Mouse (Mus musculus): ENCODE results near the gene Izumo1r. TPM values are rescaled to one million over a fixed set of nuclear protein-coding genes. Genes with fewer than 3 reads are reported as not detected.
"Not testable (repeated sequence)": the region's sequence is repeated elsewhere in the genome, so short reads cannot be mapped to it uniquely, and the experiment has no call there.

Izumo1r gene
- total RNA-seq, 2 experiments from 2014 or later = not detected

DNA sequence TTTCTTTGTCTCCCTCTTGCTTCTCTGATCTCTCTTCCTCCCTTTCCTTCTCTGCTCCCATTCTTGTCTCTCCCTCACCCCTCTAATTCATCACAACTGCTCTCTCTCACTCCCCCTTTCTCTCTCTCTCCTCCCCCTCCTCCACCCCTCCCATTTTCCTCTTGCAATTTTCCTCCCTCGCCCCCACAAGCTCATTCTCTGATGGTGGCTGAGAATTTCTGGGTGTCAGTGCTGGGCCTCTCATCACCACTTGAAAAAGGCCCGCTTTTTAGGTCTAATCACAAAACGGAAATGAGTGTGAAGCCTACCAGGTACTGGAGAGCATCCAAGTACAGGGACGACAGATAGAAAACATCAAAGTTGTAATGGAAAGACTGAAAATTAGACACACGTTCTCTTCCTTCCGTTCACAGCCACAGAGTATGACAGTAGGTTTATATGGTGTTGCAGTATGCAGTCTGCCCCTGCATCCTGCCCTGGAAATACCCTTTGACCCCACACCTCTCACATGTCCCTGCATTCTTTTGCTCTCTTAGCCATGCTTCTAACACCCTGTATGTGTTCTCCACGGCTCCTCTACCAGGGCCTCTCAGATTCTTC is 4.2 kb upstream of the Izumo1r start:
- DNase-seq = no peak
- intact Hi-C loops (cut with DNase I; ENCODE audit: low total_unique reads) = no loop called here

DNA sequence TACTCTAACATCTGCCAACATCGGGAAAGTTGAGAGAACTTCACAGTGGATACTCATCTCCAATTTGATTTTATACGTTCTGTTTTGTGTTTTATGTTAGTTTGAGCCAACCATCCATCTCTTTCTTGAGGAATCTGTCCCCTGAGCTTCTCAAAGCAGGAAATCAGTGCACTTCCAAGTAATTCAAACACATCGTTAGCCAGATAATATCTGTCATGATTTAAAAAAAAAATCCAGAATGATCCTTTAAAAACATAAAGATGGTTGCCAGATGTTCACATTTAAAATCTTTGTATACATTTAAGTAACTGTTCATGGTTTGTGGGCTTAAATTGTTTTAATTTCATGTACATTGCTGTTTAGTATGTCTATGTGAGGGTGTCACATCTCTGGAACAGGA is 2.2 kb upstream of the Izumo1r start:
- no peak for DNase-seq
- intact Hi-C loops (cut with DNase I; ENCODE audit: low total_unique reads) = no loop called here

DNA sequence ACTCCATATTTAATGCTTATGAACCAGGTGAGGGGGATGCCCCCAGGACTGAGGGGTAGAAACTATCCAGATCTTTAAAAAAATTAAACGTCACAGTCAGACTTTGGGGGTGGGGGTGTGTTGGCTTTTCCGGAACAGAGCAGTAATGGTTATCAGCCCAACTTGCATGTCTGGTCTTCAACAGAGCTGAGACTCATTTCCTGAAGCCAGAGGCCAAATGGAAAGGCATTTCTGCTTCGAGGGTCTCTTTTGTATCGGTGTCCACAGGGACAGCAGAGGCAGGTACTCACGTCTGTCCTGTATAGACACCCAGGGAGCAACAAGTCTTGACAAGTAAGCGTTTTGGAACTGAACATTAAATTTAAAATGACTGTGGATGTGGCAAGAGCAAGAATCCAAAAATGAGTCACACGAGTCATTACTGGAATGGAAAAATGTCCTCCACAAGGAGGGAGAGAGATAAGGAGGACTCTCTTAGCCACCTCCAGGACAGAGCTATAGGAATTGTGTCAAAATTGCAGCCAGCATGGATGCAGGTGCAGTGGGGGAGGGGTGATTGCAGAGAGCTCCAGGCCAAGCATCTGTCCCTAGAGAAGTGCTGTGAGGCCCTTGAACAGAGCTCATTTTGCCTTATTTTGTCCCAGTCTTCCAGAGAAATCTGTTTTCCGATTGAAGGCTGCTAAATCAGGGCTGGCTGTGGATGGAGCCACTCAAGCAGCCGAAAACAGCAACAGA is 1.2 kb upstream of the Izumo1r start:
- no peak for DNase-seq
- intact Hi-C loops (cut with DNase I; ENCODE audit: low total_unique reads) = no loop called here

DNA sequence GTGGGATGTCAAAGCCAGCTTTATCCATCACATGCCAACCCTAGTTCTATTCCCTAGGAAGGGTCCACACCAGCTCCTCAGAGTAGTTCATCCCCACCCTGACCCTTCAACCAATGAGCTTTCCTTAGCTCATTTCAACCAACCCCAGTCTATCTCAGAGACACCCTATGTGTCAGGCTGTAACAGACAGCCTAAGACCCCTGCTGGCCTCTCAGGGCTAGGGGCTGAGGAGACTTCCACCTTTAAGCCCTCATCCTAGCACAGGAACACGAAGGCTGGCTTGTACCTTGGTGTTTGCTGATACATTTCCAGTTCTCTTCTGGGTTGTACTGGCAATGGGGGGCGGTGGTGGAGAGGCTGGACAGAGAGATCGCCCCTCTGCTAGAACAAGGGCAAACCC is 743 bp downstream of the Izumo1r start:
- DNase-seq = no peak
- intact Hi-C loops (cut with DNase I; ENCODE audit: low total_unique reads) = no loop called here

DNA sequence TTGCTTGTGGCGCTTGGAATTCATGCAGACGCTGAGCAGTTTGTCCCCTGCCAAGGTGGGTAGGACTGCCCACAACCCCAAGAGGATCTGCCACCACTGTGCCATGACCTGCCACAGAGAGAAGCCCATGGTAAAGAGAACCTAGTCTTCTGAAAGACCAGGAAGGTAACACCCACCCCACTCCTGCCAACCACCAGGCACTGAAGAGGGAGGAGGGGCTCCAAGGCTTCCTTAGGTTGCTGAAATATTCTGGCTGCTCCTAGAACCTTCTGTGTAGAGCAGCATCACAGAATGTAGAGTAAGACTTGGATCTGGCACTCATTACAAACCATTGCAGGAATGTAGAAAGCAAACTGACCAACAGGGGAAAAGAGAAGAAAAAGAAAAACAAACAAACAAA is 1.3 kb downstream of the Izumo1r start:
- DNase-seq = no peak
- intact Hi-C loops (cut with DNase I; ENCODE audit: low total_unique reads) = no loop called here

DNA sequence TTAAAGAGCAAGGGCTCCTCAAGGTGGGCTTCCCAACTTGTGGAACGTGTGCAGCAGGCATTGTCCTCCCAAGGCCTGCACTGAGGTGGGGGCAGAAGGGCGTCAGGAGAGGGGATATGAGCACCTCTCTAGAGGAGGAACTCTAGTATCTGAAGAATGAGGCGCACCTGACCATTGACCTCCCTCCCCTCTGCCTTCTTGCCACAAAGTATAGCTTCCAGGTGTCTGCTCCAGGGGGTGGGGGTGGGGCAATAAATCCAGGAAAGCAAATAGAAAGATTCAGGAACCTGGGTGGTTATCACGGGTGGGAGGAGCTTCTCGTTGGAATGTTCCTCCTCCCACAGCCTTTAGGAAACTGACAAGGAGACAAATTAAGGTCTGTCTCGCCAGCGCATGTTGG is 2.0 kb downstream of the Izumo1r start:
- DNase-seq = no peak
- intact Hi-C loops (cut with DNase I; ENCODE audit: low total_unique reads) = no loop called here

DNA sequence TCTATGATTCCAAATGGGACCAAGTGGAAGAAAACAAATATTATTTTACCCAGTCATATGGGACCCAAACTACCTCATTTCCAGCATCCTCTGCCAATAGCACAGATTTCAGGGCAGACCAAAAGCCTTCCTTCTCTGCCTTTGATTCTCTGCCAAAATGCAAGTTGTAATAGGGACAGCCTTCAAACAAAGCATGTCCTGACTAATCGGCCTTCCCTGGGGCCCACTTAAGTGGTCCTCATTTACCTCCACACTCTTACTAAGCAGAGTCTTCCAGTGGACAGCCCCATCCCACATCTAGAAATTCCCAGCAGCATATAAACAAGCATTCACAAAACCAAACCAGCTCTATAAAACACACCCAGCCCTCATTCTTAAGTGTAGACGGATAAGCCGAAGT is 6.6 kb downstream of the Izumo1r start:
- intact Hi-C loops (cut with DNase I; ENCODE audit: low total_unique reads) = no loop called here
- DNase-seq = no peak

DNA sequence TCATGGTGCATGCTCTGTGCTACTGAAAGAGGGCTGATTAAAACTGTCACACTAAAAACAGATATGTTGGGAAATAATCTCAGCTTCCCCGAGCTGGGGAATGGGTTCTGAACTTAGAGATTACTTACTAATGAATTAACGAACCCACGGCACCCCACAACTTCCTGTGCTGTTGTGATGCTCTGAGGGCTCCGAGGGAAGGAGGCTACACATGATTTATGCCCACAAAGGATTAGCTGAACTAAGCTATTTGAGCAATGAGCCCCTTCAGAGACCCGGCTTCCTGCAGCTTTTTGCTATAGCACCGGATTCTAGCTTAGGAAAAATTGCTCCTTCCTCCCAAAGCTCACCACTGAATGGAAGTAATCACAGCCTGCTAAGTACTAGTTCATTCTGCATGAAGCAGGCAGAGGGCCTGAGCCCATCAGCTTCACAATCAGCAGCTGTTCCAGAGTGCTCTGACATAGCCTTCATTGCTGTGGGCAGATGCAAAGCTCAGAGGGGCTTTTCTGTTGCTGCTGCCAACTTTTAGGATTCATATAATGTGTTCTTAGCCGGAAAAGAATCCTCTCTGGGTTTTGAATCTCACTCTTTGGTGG is 8.4 kb downstream of the Izumo1r start:
- DNase-seq = no peak
- intact Hi-C loops (cut with DNase I; ENCODE audit: low total_unique reads) = no loop called here

DNA sequence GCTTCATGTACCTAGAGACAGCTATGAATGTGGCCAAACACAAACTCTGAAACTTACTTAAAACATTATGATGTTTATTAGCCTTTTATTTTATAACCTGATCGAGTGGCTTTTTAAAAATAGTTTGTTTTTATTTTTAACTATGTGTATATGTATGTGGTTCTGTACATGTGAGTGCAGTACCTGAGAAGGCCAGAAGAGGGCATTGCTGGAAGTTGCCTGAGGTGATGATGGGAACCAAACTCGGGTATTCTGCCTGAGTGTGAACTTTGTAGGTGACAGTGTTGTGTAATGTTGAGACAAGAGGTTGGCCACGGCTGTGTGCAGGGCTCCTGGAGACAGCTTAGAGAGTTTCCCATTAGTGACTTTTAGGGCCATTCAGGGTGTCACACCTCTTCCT is 9.1 kb downstream of the Izumo1r start:
- intact Hi-C loops (cut with DNase I; ENCODE audit: low total_unique reads) = no loop called here
- DNase-seq = no peak

DNA sequence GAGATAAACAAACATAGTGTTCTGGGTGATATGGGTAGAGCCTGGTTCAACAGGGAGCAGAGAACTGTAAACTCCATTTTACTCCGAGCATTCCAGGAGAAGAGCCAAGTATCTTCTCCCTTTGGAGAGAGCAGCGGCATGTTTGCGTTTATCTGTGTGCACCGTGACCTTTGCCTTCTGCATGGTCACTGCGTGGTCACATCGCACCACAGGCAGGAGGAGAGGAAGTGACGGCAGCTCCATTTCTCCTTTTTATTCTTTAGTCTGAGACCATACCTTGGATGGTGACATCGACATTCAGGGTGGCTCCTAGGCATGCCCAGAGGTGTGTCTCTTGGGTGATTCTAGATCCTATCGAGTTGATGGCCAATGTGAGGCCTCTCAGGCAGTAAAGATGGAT is 10.4 kb downstream of the Izumo1r start:
- intact Hi-C loops (cut with DNase I; ENCODE audit: low total_unique reads) = no loop called here
- DNase-seq = no peak

DNA sequence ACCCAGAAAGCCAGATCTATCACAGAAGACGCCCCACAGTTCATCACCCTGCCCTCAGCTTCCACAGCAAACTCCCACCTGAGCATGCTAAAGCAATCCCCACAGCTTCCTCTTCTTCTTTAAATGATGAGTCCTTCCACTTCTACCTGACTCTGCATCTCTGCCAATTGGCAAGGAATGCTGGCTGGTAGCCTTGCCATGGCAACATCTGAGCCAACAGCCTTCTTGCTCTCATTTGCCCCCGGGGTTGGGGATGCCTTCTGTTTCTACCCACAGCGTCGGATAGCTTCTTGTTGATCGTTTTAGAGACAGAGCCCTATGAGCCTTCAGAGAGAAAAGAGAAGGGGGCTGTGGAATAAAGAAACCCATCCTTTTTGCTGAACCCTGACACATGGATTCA is 11.9 kb downstream of the Izumo1r start:
- DNase-seq = no peak
- intact Hi-C loops (cut with DNase I; ENCODE audit: low total_unique reads) = no loop called here

DNA sequence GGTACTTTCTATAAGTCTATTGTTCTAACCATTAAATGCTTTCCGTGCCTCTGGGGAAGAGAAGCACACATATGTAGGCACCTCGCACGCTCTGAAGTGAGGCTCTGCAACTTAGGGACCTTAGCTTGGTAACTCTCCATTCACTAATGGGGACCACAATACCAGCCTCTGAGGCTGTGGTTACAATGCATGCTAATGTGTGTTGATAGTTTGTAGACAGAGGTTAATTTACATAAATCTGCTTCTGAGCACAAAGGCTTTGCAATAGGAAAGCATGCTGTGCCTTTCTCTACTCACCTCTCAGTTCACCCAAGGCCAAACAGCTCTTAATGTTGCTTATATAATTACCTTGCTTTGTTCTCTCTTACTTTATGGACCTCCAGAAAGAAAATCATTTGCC is 13.1 kb downstream of the Izumo1r start:
- no peak for DNase-seq
- intact Hi-C loops (cut with DNase I; ENCODE audit: low total_unique reads) = no loop called here

DNA sequence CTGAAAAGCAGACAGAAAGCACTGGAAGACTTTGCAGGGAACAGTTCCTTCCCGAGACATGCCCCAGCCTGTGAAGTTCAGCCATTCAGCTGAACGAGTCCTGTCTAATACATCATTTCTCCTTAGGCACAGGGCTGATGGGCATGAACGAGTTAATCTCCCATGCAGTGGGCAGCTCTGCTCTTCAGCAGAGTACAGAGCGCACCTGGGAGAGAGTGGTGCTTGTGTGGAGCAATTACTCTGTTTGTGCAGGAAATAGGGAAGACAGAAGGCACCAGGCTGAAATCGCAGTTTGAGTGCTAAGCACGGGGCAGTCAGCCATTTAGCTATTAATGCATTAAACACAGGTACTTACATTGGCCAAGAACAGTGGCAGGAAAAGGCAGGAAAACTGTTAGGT is 15.1 kb downstream of the Izumo1r start:
- intact Hi-C loops (cut with DNase I; ENCODE audit: low total_unique reads) = no loop called here
- DNase-seq = no peak

DNA sequence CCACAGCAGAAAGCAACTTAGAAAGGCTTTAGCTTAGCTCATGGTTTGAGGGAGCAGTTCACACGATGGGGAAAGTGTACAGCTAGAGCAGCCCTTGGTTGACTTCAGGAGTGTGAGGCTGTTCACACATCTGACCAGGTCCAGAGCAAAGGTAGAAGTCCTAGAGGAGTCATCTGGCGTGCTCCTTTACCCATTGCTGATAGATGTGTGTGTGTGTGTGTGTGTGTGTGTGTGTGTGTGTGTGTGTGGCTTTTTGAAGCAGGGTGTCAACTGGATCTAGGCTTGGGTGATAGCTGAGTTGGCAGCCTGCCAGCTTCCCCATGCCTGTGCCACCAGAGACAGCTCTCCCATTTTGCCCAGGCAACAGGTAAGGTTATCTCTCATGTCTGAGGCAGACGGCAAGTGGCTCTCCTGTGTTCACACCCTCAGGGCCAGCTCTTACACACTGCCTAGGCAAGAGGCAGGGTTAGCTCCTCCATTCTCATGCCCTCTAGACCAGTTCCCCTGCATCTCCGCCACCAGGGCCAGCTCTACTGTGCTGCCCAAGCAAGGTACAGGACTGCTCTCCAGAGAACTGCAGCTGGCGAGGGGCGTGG is 15.9 kb downstream of the Izumo1r start:
- intact Hi-C loops (cut with DNase I; ENCODE audit: low total_unique reads) = no loop called here
- no peak for DNase-seq

DNA sequence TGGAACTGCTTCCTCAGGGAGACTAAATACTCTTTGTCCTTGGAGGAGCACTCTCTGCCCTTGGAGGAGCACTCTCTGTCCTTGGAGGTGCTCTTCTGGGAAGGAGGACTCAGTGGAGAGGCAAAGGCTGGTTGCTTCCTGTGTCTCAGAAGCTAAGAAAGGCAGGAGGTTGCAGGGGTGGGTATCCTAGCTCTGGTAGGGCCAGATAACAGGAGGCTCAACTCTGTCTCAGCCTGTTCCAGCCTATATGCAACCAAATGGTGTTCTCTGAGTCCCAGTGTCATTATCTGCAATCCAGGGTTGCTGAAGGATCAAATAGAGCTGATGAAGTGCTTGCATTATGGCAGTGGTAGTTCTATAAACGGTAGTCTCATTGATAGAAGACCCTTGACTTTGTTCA is 17.8 kb downstream of the Izumo1r start:
- intact Hi-C loops (cut with DNase I; ENCODE audit: low total_unique reads) = no loop called here
- DNase-seq = no peak

DNA sequence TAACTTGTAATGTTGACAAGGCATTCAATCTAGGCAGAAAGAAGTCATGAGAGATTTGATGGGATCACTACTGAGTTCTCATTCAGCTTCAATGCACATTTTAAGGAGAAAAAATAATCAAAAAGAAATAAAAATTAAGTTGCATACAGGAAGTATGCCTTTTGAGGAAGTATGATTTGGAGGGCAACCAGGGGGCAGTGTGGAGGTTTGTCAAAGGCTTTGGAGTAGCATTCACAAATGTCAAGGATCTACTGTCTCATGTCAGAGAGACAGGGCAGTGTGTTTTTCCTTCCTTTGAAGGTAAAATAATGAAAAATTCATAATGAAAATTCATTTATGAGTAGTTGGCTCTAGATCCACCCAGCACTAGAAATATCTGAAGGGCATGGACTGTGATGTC is 18.6 kb downstream of the Izumo1r start:
- intact Hi-C loops (cut with DNase I; ENCODE audit: low total_unique reads) = no loop called here
- no peak for DNase-seq

DNA sequence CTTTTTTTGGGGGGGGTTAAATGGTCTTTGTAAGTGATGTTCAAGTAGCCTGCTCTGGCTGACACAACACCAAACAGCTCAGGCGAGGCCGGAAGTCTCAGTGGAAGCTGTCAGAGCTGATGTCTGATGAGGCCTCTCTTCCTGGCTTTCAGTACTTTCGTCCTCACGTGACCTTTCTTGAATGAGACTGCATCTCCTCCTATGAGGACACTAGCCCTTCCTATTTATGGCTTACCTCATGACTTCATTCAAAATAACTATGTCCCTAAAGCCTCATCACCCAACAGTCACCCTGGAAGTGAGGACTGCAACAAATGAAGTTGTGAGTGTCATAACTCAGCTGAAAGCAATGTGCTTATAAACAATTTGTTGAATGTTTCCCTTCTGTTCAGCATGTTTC is 19.1 kb downstream of the Izumo1r start:
- no peak for DNase-seq
- intact Hi-C loops (cut with DNase I; ENCODE audit: low total_unique reads) = no loop called here

DNA sequence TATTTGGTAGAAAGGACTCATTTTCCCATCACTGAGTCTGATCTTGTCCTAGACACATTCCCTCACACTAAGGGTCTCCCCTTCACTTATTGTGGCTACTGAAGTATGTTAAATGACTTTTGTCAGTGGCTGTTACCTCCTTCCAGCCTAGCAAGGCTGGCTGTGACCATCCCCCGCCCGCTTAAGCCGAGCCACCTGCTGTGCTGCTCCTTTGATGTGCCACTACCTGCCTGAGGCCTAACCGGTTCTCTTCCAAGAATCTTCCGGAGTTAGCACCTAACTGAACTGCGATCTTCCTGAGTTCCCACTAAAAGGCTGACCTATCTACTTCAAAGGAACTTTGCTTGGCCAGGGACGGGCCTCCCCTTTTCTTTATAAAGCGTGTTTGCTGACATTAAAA is 27.2 kb downstream of the Izumo1r start:
- DNase-seq; intact Hi-C loops (cut with DNase I; ENCODE audit: low total_unique reads): not testable (repeated sequence)

DNA sequence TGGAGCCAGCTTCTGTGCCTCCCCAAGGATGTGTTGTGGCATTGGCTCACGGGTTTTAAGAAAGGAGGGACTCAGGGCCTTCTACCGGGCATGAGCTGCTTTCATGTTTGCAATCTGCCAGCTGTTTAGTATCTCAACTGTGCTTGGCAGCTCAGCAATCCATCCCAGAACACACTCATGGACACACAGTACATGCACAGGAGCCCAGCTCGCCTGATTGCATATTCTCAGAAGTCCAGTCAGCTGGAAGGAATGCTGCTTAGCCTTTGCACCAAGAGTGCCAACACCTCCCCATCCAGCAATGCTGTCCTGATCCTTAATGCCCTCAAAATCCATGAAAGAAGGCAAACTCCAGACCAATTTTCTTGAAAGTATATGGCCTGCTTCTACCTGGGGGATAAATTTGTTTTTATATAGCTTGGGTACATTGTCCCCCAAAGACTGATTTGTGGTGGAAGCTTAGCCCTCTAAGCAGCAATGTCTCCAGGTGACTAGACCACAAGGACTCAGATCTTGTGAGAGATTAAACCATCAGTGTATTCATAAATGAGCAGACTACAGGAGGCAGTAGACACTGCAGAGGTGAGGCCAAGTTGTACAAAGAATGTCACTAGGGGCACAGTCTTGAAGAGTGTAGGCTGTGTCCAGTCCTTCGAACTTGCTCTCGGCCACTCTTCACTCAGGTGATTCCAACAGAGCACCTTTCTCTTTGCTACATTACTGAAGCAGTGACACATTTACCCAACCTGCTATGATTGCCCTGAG is 27.8 kb downstream of the Izumo1r start:
- no peak for DNase-seq
- intact Hi-C loops (cut with DNase I; ENCODE audit: low total_unique reads) = no loop called here

DNA sequence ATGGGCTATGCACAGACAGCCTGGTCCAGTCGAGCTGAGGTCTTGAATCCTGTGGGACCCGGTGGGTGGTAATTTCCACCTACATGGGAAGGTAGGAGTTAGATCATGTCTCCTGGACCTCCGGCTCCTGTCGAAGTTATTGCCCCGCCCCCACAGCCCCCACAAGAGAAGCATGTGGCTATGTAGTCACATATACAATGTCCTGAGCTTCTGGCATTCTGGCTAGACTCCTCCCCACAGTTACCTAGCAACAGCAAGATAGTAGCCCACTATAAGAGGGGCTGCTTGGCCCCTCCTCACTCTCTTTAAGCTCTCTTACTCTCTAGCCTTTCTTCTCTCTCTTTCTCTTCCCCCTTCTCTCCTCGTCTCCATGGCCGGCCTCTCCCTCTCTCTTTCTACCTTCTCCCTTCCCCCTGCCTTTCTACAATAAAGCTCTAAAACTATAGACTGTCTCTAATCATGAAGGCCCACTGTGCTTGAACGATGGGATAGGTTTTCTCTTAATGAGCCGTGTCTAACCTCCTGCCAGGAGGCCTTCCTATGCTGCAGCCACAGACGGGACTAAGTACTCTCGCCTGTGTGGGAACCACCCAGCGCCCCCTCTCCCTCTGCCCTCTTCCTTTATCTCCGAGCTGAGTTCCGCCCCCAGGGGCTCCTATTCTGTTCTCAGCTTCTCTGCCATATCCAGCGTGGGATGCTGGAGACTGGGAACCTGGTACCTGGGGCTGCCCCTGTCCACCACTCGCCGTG is 31.4 kb downstream of the Izumo1r start:
- intact Hi-C loops (cut with DNase I; ENCODE audit: low total_unique reads) = no loop called here

More for the DNA sequence above, 31.4 kb downstream of the Izumo1r start:
- DNase-seq = no peak

Measured in gastrocnemius, postnatal 14 days (tissue).